Mouse (Mus musculus) c-Kit-positive CD71-positive TER-119-negative erythroid progenitor cells, embryonic 14.5 days (primary cell): ENCODE data around the gene Cpxm2.

ENCODE experiments used
- DNase-seq: peaks from one replicate; pipeline ENCODE4 v3.0.0-alpha.2; 2013; ENCODE audit warnings: low read depth

The Cpxm2 gene

DNA sequence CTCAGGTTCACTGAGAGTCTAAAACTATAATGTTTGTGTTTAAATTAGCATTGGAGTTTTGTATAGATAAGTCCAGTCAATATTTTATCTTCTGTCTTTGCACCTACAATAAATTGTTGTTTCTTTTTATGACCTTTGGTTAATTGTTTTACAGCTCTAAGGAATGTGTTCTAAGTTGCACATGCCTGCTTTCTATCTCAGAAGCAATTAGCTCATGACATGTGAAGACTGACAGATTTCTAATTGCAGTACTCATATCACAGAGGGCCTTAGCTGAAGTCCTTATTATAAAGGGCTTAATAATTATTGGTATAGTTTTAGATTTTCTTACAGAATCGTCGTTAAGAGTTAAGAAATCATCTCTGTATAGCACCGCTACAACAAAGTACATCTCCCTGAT is 138.6 kb downstream of the Cpxm2 start:
- DNase-seq: no peak

DNA sequence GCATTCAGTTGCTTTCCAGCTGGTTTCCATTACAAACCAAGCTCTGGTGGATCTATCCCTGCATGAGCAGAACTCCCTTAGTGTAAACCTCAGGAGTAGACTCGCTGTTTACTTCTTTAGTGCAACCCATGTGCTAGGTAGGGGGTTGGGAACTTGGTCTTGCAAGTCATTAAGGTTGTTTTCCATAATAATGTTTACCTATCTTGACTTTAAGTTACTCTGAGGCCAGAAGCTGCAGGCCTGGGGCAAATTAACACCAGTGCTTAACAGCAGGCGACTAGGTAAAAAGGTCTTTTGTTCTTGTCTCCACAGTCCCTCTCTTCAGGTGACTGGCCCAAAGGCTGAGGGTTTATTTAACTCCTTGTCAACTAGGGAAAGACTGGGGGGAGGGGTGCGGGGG is 139.3 kb downstream of the Cpxm2 start:
- DNase-seq: no peak

DNA sequence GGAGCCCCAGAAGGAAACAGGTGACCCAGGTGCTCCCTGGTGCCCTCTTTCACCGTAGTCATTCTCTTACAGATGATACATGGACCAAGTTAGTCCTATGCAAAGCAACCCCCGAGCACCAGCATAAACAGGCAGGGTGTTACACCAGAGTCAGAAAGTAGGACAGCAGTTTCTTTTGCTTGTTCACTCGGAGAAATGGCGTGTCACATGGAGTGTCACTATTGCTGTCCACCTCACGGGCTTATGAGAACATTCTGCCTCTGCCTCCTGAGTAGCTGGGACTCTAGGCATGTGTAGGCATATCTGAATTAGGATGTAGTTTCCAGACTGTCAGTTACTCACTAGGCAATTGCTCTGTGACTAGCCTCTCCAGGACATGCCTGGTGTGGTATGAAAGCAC is 140.6 kb downstream of the Cpxm2 start:
- DNase-seq: no peak

DNA sequence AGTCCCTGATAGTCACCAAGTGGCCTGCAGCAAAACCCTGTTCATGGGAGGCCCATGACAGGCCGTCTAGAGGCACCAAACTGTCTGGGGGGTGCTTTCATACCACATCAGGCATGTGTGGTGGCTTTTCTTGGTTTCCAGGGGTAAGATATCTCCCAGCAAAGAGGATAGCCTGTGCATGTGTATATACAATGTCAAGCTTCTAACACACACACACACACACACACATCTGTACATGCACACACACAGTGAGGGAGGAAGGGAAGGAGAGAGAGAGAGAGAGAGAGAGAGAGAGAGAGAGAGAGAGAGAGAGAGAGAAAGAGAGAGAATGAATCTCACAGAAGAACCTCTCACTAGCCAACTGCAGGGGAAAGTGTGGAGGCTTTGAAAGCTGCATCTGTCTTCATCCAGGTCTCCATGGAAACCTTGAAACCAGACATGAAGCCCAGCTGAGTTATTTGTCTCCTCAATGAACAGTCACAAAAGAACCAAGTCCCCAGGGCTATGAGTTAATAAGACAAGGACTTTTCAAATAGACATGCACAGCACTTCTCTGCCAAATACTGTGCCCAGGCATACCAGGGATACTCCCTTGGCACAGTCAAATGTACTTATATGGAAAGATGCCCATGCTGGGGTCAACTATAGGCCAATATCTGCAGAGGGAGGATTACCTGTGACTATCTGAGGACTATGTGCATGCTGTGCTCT is 141.4 kb downstream of the Cpxm2 start:
- DNase-seq: no peak

DNA sequence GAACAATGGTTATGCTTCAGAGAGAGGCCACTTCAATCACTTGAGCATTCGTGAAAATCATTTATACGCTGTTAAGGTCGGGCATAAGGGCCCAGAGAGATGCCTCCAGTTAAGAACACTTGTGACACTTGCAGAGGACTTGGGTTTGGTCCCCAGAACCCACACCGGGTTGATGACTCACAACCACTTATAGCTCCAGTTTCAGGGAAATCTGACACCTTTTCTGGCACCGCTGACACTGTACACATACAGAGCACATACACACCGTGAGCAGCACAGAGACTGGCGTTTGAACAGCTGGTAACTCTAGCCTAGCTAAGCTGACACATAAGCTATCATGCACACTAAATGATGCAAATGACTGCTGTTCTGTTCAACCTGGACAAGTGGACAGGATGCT is 145.5 kb downstream of the Cpxm2 start:
- no peak for DNase-seq

DNA sequence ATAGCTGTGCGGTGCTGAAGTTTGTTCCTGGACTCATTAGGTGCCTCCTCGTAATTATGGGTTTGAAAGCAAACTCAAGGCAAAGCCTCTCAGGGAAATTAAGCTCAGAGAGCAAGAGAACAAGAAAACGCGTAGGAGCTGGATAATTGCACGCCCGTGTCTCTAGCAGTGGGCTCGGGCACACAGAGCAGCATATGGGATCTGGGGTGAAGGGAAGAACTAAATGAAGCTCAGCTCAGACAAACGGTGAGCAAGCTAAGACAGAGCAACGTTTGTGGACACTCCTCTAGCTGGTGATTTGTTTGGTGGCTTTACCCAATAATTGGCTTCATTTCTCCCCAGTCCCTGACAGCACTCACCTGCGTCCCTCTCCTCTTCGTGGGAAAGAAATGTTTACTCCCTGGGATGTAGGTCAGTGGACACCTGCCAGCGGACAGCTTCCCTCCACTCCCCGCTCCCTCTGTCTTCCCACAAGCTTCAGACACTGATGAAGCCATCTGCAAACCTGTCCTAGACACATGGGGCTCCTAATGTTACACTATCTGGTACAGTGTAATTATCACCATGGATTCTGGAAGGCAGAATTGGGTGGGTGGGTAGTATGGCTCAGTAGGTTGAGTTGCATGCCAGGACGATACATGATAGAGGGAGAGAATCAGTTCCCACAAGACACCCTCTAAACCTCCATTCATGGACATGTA is 148.4 kb downstream of the Cpxm2 start:
- DNase-seq: no peak

DNA sequence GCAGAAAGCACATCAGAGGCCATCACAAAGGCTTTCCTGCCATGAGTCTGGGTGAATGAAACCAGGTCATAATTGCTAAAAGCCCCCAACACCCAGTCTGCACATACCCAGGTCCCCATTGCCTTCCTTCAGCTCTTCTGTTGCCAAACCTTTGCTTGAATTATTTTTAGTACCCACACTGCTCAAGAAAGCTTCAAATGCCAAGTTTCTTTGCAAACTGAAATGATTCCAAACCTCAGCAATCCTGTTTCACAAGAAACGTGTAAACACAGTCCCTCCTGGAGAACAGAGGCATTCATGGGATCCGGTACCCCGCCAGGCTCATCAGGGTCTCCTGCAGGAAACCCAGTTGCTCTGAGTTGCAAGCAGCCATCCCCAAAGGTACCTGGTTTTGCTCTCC is 161.7 kb downstream of the Cpxm2 start:
- no peak for DNase-seq

DNA sequence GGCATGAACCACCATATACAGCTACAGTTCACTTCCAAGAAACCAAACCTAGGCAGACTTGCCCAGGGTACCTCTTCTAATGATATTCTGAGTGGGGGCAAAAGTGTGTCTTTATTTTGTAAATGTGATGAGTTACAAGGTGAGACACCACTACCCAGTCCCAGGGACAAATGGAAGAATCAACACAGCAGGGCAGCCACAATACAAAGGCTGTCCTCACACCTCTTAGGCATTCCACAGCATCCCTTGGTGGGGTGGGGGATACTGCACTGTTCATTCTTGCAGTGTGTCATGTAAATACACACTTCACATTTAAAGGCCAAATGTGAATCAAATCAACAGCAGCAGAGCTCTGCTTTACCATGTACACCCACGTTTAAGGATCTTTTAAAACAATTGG is 162.3 kb downstream of the Cpxm2 start:
- DNase-seq: no peak

DNA sequence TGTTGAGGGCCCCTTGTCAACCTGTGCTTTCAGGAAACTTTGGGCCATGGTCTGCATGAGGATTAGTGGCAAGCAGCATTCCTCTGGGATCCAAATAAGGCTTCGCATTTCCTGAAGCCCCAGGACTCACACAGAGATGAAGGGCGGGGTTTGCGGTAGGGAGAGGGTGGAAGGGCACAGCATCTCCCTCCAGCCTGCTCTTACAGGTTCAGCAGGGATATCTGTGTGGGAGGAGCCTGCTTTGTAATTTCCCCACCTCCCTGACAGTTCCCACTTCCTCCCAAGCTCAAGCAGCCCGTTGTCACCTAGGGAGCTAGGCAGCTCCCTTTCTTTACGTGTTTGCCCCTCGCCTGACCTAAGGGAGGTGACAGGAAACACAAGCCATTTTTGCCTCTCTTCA is 165.5 kb downstream of the Cpxm2 start:
- DNase-seq: no peak
